Mouse (Mus musculus): ENCODE measurements around the gene Ntn5. TPM values are rescaled to one million over a fixed set of nuclear protein-coding genes. Genes with fewer than 3 reads are reported as not detected.

The Ntn5 gene
- polyA plus RNA-seq, 1 experiment from 2014 or later: 1.6 TPM

DNA sequence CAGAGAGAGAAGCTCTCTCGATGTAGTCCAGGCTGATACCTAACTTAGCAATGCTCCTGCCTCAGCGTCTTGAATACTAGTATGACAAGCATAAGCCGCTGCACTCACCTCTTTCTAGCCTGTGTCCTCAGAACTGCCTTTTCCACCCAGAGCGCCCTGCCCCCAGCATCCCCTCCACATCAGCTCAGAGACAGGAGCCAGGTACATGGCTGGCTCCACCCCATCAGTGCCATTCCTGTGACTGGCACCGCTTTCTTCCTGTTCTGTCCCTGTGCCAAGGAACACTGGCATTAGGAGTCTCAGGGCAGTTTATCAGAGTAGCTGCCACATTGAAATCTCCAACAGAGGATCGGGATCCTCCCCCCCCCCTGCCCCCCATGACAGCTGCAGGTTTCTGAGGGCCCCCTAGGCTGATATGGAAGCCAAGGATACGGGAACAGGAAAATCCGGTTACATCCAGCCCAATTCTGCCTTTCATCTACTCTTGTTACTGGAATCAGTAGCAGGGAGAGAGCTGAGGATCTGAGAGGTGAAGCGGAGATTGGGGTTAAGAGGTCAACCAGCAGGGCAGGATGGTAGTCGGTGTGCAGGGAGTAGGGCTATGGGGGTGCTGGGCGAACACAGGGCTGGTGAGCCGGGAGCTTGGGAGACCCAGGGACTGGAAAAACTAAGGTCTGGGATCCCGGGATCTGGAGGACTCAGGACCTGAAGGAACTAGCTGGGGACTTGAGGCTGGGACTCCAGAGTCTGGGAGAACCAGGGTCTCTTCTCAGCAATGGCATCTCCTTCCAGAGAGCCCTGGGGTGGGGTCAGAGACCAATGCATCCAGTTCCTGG lies 18.3 kb upstream of the Ntn5 start:
- Histone ChIP-seq H3K4me2 (no peak overlapping the region), H3K36me3 (no peaks in the 10 kb centered on the region), H3K4me1 (replicated peaks) (no peaks in the 10 kb centered on the region), H3K9ac (no peak overlapping the region), H3K27ac (replicated peaks) (no peak overlapping the region), H3K9me3 (no peaks in the 10 kb centered on the region), H3K4me3 (no peak overlapping the region), H3K27me3 (no peaks in the 10 kb centered on the region)
- no peak for ATAC-seq (ENCODE audit: low FRiP score, low read depth)
- WGBS: 65% methylated on average over 13 of the region's 13 CpGs

DNA sequence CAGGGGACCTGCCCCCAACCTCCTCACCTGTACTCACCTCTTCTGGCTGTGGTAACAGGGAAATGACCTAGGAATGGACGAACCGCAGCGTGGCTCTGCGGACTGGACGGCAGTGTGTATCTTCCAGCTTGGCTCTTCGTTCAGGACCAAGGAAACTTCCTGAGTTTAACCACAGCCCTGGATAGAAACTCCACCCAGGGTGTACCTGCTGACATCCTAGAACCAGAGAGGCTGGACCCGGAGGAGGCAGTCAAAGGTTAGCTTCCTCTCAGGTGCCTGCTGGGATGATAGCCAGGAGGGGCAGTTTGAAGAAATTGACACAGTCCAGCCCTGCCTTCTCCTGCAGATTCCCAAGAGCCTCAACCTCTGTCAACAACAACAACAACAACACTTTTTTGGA lies 17.7 kb upstream of the Ntn5 start, which contains the start of gene Fut2:
Gene Fut2, minus strand, starts transcription at position 234 of the 400 bp plus-strand sequence.
- 85% methylated on average over 7 of the region's 7 CpGs for WGBS

DNA sequence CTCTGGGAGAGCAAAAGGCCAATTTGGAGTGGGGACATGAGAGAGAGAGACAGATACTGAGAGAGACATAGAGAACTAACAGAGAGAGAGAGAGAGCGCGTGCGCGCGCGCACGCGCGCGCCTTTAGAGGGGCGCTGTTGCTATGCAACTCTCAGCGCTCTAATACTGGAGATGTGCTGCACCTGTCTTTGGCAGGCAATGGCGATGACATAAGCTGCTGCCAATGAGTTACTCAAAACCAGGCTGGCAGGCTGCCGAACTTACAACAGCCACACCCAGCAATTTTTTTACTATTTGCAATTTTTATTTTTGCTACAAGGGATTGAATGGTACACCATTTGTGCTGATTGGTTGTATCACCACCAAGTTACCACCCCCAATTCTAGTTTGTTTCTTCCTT lies 16.1 kb upstream of the Ntn5 start:
- no peak for ATAC-seq (ENCODE audit: low FRiP score, low read depth)

More for the DNA sequence above, 17.7 kb upstream of the Ntn5 start, which contains the start of gene Fut2:
- H3K4me1 ChIP-seq (replicated peaks): no peaks in the 10 kb centered on the region
- H3K9me3 ChIP-seq: no peaks in the 10 kb centered on the region
- no peak within 1 kb of the TSS for H3K4me3 ChIP-seq
- no peak within 1 kb of the TSS for H3K27ac ChIP-seq (replicated peaks)
- H3K27me3 ChIP-seq: no peaks in the 10 kb centered on the region
- ATAC-seq (ENCODE audit: low FRiP score, low read depth): no peak
- H3K4me2 ChIP-seq: no peak within 1 kb of the TSS
- H3K36me3 ChIP-seq: no peaks in the 10 kb centered on the region
- H3K9ac ChIP-seq: no peak within 1 kb of the TSS

DNA sequence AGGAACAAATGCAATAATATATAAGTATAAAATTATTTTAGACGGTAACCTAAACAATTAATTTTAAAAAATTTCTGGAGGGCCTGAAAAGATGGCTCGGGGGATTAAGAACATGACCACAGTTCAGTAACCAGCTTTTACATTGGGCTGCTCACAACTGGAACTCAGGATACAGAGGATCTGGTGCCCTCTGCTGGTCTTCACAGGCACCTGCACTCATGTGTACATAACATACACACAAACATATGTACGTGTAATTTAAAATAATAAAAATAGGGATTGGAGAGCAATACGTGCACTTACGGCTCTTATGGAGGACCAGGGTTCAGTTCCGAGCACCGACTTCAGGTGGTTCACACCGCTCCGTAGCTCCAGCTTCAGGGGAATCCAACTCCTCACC lies 14.9 kb upstream of the Ntn5 start:
- H3K9me3 ChIP-seq: no peaks in the 10 kb centered on the region
- H3K27me3 ChIP-seq: no peaks in the 10 kb centered on the region
- H3K4me3 ChIP-seq: no peak overlapping the region
- H3K4me2 ChIP-seq: no peak overlapping the region
- H3K4me1 ChIP-seq (replicated peaks): no peaks in the 10 kb centered on the region
- no peak overlapping the region for H3K9ac ChIP-seq
- no peaks in the 10 kb centered on the region for H3K36me3 ChIP-seq
- no peak for ATAC-seq (ENCODE audit: low FRiP score, low read depth)
- WGBS: 98% methylated on average over 9 of the region's 9 CpGs
- no peak overlapping the region for H3K27ac ChIP-seq (replicated peaks)

More for the DNA sequence above, 16.1 kb upstream of the Ntn5 start:
- no peaks in the 10 kb centered on the region for H3K9me3 ChIP-seq
- H3K4me1 ChIP-seq (replicated peaks): no peaks in the 10 kb centered on the region
- no peak overlapping the region for H3K27ac ChIP-seq (replicated peaks)
- H3K27me3 ChIP-seq: no peaks in the 10 kb centered on the region
- 66% methylated on average over 14 of the region's 14 CpGs for WGBS
- H3K36me3 ChIP-seq: no peaks in the 10 kb centered on the region
- no peak overlapping the region for H3K9ac ChIP-seq
- no peak overlapping the region for H3K4me3 ChIP-seq
- H3K4me2 ChIP-seq: no peak overlapping the region

DNA sequence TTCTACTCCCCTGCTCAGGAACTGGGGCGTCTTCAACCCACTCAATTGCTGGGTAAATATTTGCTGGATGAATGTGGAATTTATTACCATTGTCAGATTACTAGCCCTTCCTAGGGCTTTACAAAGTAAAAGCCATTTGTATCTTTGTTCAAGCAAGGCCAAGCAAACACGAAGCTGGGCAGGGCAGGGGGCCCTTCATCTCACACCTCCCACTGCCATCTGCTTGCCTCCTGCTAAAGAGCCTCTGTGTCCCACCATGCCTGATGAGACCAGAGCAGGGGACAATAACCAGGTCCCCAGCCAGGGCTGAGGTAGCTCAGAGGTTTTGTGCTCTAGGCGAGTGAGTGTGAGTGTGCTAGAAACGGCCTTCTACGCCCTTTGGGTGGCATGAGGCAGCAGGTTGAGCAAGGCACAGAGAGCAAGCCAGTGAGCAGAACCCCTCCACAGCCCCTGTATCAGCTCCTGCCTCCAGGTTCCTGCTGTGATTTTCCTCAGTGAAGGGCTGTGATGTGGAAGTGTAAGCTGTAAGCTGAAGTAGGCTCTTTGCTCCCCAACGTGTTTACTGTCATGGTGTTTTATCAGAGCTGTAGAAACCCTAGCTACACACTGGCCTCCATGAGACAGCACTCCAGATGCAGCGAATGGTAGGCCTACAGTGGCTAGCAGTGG lies 6.1 kb upstream of the Ntn5 start:
- no peaks in the 10 kb centered on the region for H3K27me3 ChIP-seq
- H3K4me3 ChIP-seq: no peak overlapping the region
- ATAC-seq (ENCODE audit: low FRiP score, low read depth): no peak
- H3K4me2 ChIP-seq: no peak overlapping the region
- no peaks in the 10 kb centered on the region for H3K9me3 ChIP-seq
- H3K36me3 ChIP-seq: no peaks in the 10 kb centered on the region
- WGBS: 82% methylated on average over 7 of the region's 7 CpGs
- no peak overlapping the region for H3K9ac ChIP-seq
- H3K4me1 ChIP-seq (replicated peaks): peaks cover 3% of the 10 kb centered on the region; the same call in 1 of the 2 replicates
- H3K27ac ChIP-seq (replicated peaks): no peak overlapping the region

DNA sequence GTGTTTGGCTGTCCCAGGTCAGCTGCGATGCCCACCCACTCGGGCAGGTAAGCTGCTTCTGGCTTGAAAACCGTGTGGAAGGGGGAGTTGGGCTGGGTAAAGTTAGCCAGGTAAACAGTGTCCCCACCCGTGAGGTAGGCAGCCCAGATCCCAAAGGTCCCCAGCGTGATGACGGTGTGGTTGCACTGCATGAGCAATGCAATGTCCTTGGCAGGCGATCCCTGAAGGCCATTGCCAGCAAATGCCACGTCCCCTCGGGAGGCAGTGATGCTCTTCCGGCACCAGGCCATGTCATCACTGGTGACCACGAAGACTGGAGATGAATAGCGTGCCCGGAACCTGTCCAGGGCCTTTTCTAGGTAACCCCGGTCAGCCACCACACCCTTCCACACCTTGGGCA lies 5.3 kb upstream of the Ntn5 start:
- no peak for ATAC-seq (ENCODE audit: low FRiP score, low read depth)
- H3K27ac ChIP-seq (replicated peaks): no peak overlapping the region
- 95% methylated on average over 14 of the region's 14 CpGs for WGBS
- H3K9ac ChIP-seq: no peak overlapping the region
- H3K4me1 ChIP-seq (replicated peaks): peaks cover 3% of the 10 kb centered on the region; the same call in 1 of the 2 replicates
- H3K4me3 ChIP-seq: no peak overlapping the region
- H3K27me3 ChIP-seq: no peaks in the 10 kb centered on the region
- no peak overlapping the region for H3K4me2 ChIP-seq
- H3K9me3 ChIP-seq: no peaks in the 10 kb centered on the region
- H3K36me3 ChIP-seq: no peaks in the 10 kb centered on the region

DNA sequence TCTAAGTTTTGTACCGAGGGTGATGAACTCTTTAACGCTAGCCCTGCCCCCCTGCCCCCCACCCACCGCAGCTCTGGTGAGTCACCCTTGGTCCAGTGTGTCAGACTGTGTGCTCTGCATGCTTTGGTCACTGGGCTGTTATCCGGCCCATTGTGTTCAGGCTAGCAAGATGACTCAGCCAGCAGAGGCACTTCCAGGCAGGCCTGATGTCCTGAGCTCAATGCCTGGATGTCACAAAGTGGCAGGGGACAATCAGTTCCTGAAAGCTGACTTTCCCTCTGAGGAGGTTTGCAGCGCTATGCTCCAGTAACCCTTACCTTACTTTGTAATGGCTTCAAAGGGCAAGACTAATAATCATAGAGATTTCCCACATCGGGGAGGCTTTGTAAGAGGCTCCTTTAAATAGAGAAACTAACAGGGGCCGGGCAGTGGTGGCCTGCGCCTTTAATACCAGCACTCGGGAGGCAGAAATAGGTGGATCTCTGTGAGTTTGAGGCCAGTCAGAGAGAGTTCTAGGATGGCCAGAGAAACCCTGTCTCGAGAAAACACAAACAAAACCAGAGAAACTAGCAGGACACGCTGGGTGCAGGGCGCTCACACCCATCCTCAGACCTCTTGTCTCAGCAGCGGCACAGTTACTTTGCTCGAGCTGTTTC lies 3.7 kb upstream of the Ntn5 start:
- Histone ChIP-seq H3K4me2 (no peak overlapping the region), H3K36me3 (no peaks in the 10 kb centered on the region), H3K4me3 (no peak overlapping the region), H3K9me3 (no peaks in the 10 kb centered on the region), H3K27me3 (no peaks in the 10 kb centered on the region), H3K4me1 (replicated peaks) (peaks cover 3% of the 10 kb centered on the region; the same call in 1 of the 2 replicates), H3K27ac (replicated peaks) (no peak overlapping the region), H3K9ac (no peak overlapping the region)
- ATAC-seq (ENCODE audit: low FRiP score, low read depth): no peak
- WGBS: 64% methylated on average over 14 of the region's 14 CpGs

DNA sequence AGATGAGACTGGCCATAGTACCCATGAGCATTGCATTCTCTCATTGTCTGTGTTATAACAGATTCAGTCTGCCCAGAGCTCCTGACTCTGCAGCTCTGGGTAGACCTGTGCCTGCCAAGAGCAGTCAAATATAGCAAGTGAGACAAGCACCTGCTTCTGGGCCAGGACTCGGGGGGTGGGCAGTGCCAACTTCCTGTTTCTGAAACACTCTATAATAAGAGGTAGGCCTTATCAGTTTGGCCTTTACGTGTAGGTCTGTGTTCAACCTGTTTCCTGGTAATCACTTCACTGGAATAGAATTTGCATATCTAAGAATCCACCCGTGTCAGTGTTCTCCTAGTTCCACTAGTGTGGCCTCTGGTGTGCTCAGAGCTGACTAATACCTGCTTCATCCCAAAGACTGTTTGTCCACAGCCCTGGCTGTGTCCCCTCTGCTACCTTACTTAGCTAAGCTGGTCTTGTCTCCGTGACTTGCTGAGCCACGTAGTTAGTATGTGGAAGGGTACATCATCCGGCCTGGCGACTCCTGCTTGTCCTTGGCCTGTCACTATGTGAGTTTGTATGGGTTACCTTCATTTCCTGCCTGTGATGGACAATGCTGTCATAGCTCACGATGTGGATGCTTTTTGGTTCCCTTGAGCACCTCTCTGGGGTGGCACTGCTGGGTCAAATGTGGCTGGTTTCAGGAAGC lies 2.6 kb upstream of the Ntn5 start:
- Histone ChIP-seq H3K9me3 (no peaks in the 10 kb centered on the region), H3K9ac (no peak overlapping the region), H3K4me3 (no peak overlapping the region), H3K27me3 (no peaks in the 10 kb centered on the region), H3K4me1 (replicated peaks) (peaks cover 7% of the 10 kb centered on the region; the same call in 1 of the 2 replicates), H3K4me2 (no peak overlapping the region), H3K27ac (replicated peaks) (no peak overlapping the region), H3K36me3 (no peaks in the 10 kb centered on the region)
- ATAC-seq (ENCODE audit: low FRiP score, low read depth): no peak
- WGBS: 88% methylated on average over 8 of the region's 8 CpGs

DNA sequence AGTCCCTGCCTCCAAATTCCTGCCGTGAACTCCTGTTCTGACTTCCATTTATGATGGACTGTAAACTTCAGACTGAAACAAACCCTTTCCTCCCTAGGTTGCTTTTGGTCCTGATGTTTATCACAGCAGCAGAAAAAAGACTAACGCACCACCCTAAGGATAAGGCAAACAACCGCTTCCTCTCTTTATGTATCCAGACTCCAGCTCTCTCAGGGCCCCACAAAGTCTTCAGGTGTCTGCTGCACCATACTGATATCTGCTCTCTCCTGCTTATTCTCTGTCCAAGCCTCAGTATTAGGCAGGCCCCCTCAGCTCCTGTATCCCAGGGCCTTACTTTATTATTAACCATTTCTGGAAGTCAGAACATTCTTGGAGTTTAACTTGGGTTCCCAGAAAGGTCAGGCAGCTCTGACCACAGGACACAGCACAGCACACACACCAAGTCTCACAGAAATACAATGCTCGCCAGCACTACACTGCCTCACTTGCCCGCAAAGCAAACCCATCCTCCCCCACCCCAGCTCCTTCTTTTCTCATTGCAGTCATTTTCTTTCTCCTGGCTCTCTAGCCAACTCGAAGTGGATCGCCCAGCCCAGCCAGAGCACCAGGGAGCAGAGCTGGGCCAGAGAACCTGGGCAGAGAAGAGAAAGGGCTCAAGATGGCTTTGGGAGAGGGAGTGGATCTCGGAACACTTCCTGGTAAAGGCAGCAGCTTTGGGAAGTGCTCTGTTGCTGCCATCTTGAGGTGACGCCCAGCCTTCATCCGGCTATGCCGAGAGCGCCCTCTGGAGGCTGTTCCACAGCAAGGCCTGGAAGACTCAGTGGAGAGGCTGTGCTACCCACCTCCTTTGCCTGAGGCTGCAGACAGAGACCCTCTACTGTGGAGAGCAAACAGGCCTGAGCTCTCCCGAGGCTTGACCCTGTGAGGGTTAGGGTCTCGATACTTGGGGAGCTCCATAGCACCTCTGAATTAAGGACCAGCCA lies 1.4 kb upstream of the Ntn5 start:
- Histone ChIP-seq H3K4me1 (replicated peaks) (peaks cover 8% of the 10 kb centered on the region; the same call in 1 of the 2 replicates), H3K9ac (peak overlapping the region; percentile 23; the same call in 1 of the 2 replicates), H3K36me3 (no peaks in the 10 kb centered on the region), H3K4me2 (peak overlapping the region; percentile 46), H3K9me3 (no peaks in the 10 kb centered on the region), H3K4me3 (no peak overlapping the region), H3K27ac (replicated peaks) (peak overlapping the region; percentile 70), H3K27me3 (no peaks in the 10 kb centered on the region)
- 30% methylated on average over 14 of the region's 14 CpGs for WGBS
- peak; percentile 70 for ATAC-seq (ENCODE audit: low FRiP score, low read depth)

DNA sequence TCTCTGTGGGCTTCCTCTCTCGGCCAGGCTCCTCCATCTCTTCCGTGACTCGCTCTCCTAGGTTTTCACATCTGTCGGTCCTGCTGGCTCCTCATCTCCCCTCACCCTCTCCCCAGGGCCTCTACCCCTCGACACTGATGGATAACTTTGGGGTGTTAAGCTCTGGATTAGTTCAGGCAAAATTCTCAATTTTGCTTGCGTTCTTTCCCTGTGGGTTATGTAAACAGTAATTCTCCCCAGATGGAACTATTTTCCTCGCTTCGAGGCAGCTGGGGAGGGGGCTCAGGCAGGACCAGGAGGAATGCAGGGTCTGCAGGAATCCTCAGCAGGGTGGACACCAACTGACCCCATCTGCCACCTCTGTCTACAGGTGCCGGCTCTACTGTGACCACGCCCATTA lies 2.0 kb downstream of the Ntn5 start:
- H3K9ac ChIP-seq: no peak overlapping the region
- no peak for ATAC-seq (ENCODE audit: low FRiP score, low read depth)
- no peak overlapping the region for H3K4me2 ChIP-seq
- H3K36me3 ChIP-seq: no peaks in the 10 kb centered on the region
- WGBS: 54% methylated on average over 10 of the region's 10 CpGs
- no peak overlapping the region for H3K27ac ChIP-seq (replicated peaks)
- no peak overlapping the region for H3K4me3 ChIP-seq
- no peaks in the 10 kb centered on the region for H3K9me3 ChIP-seq
- no peaks in the 10 kb centered on the region for H3K27me3 ChIP-seq
- H3K4me1 ChIP-seq (replicated peaks): peaks cover 8% of the 10 kb centered on the region; the same call in 1 of the 2 replicates

DNA sequence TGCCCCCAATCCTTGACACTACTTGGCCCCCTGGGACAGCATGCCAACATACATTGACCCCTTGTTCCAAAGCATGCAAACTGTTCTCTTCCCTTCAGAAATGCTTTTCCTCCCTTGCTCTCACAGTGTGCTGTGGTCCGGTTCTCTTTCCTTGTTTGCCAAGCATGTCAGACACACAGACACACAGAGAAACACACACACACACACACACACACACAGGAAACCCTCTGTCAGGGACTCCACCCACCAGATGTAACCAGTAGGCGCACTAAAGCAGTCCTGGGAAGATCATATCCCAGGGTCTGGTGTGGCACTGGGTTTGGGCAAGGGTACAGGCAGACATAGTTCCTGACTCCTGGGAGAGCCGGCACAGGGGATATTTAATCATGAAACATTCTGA lies 3.0 kb downstream of the Ntn5 start:
- Histone ChIP-seq H3K36me3 (no peaks in the 10 kb centered on the region), H3K9ac (no peak overlapping the region)

More for the DNA sequence above, 3.0 kb downstream of the Ntn5 start:
- H3K27ac ChIP-seq (replicated peaks): no peak overlapping the region
- H3K9me3 ChIP-seq: no peaks in the 10 kb centered on the region
- H3K4me3 ChIP-seq: no peak overlapping the region
- H3K27me3 ChIP-seq: no peaks in the 10 kb centered on the region
- 67% methylated on average over 3 of the region's 3 CpGs for WGBS
- ATAC-seq (ENCODE audit: low FRiP score, low read depth): no peak
- H3K4me2 ChIP-seq: no peak overlapping the region
- H3K4me1 ChIP-seq (replicated peaks): peaks cover 8% of the 10 kb centered on the region; the same call in 1 of the 2 replicates

All from hindbrain, embryonic 15.5 days (tissue).